Mouse (Mus musculus) limb, embryonic 15.5 days (tissue): ENCODE results near the gene Gucy2d. TPM values are rescaled to one million over a fixed set of nuclear protein-coding genes. Genes with fewer than 3 reads are reported as not detected.

Experiments used
- ATAC-seq: fragments of 200-750 bp; cut with Nextera tagmentation; 2 replicates; pipeline ENCODE4 v1.8.0; 2017; ENCODE audit warnings: low read depth, moderate TSS enrichment; ENCODE audit not compliant: insufficient number of reproducible peaks, low FRiP score, low TSS enrichment
- H3K27ac ChIP-seq: fragments of 300-500 bp; sonication (generic); 2 replicates; pipeline ENCODE4 v1.5.1; 2015; ENCODE audit warnings: moderate library complexity, mild to moderate bottlenecking, inconsistent platforms
- H3K27me3 ChIP-seq: fragments of 300-500 bp; sonication (generic); 2 replicates; pipeline ENCODE4 v1.6.1; 2015; ENCODE audit warnings: inconsistent platforms
- H3K36me3 ChIP-seq: fragments of 300-500 bp; sonication (generic); 2 replicates; pipeline ENCODE4 v1.6.1; 2015; ENCODE audit warnings: inconsistent platforms
- H3K4me1 ChIP-seq: fragments of 300-500 bp; sonication (generic); 2 replicates; pipeline ENCODE4 v1.6.1; 2015; ENCODE audit warnings: inconsistent platforms
- H3K4me2 ChIP-seq: fragments of 300-500 bp; sonication (generic); 2 replicates; pipeline ENCODE4 v1.6.1; 2015; ENCODE audit warnings: mild to moderate bottlenecking, inconsistent platforms
- H3K4me3 ChIP-seq: fragments of 300-500 bp; sonication (generic); 2 replicates; pipeline ENCODE4 v1.5.1; 2015; ENCODE audit warnings: mild to moderate bottlenecking, inconsistent platforms
- H3K9ac ChIP-seq: fragments of 300-500 bp; sonication (generic); 2 replicates; pipeline ENCODE4 v1.6.1; 2015; ENCODE audit warnings: inconsistent platforms
- H3K9me3 ChIP-seq: fragments of 300-500 bp; sonication (generic); 2 replicates; pipeline ENCODE4 v1.6.1; 2016; ENCODE audit warnings: inconsistent platforms
- WGBS: fragments of 180-500 bp; shearing (Covaris S2); methylation state at CpG from one replicate; pipeline ENCODE4 v1.1.7; 2015; 5-methylcytosine and 5-hydroxymethylcytosine counted together
- polyA plus RNA-seq: library from polyadenylated mRNA; unstranded; fragments of >200 nt; fragmentation: Nextera tagmentation; extraction: Ambion mirVana; gene quantifications from 2 replicates; pipeline ENCODE4 v1.2.1, GENCODE M21; 2015

The Gucy2d gene
- polyA plus RNA-seq, 1 experiment from 2014 or later: not detected

DNA sequence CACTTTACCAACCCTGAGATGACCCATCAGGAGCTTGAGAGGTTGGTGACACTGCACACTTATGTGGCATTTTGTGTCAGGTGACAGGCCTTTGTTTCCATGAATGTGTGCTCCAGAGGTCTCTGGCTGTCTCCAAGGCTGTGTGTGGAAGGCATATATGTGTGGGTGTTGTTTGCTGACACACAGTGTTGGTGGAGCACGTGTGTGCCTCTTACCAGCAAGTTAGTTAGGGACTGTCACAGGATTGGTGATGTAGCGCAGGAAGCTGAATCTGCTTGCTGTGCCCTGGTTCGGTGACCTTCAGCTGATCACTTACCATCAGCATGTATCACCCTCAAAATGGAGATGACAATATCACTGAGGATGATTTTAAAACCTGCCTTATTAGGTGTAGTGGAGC is 44.7 kb downstream of the Gucy2d start:
- H3K9me3 ChIP-seq: no peaks in the 10 kb centered on the region
- peaks cover 42% of the 10 kb centered on the region for H3K4me1 ChIP-seq
- peaks cover 13% of the 10 kb centered on the region for H3K27me3 ChIP-seq
- H3K9ac ChIP-seq: no peak overlapping the region
- WGBS: 83% methylated on average over 3 of the region's 3 CpGs
- H3K27ac ChIP-seq: no peak overlapping the region
- no peak overlapping the region for H3K4me3 ChIP-seq
- H3K4me2 ChIP-seq: no peak overlapping the region
- no peak for ATAC-seq
- H3K36me3 ChIP-seq: no peaks in the 10 kb centered on the region

DNA sequence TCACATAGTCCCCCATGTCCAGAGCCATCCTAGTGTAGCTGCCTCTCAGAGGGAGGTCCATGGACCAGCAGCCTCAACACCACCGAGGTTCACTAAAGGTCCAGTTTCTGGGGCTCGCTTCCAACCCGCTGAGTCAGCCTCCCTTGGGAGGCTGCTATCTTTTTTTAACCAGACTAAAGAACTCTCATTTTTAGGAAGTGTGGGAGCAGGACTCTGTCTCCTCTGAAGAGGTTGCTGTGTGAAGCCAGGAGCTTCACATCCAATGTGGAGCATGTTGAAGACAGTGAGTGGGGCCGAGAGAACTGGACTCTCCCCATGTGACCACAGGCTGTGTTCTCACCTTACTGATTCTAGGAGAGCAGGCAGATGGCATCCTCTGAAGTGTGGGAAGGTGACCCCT is 45.3 kb downstream of the Gucy2d start:
- H3K4me3 ChIP-seq: no peak overlapping the region
- no peaks in the 10 kb centered on the region for H3K9me3 ChIP-seq
- WGBS: 79% methylated on average over 4 of the region's 4 CpGs
- no peak overlapping the region for H3K9ac ChIP-seq
- no peak overlapping the region for H3K4me2 ChIP-seq
- ATAC-seq: no peak
- H3K4me1 ChIP-seq: peaks cover 48% of the 10 kb centered on the region
- H3K36me3 ChIP-seq: no peaks in the 10 kb centered on the region
- 0 out of 2 replicates have a peak, but pooled peaks cover 9% of the 10 kb centered on the region for H3K27me3 ChIP-seq
- no peak overlapping the region for H3K27ac ChIP-seq

DNA sequence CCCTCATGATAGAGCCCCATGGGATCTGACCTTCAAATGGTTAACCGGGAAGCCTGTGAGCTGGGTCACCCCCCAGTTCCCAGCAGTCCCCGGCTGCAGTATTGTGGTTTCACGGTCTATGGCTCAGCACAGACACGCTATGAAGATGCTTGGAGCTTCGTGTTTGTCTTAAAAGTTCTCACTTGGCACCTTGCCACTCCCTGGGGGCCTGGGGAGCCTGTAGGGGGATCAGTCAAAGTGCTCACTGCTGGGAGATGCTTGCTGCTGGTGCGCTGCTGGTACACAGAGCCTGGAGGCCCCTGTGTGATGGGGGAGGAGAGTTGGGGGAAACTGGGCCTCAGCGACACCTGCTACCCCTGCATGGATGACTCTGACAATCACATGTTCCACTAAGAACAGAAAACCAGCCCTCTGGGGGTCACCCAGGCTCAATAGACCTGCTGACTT is 46.3 kb downstream of the Gucy2d start:
- no peak overlapping the region for H3K4me2 ChIP-seq
- no peak overlapping the region for H3K27ac ChIP-seq
- peaks cover 50% of the 10 kb centered on the region for H3K4me1 ChIP-seq
- H3K36me3 ChIP-seq: no peaks in the 10 kb centered on the region
- no peak for ATAC-seq
- 49% methylated on average over 7 of the region's 7 CpGs for WGBS
- no peaks in the 10 kb centered on the region for H3K9me3 ChIP-seq
- H3K4me3 ChIP-seq: no peak overlapping the region
- H3K9ac ChIP-seq: no peak overlapping the region
- H3K27me3 ChIP-seq: 0 out of 2 replicates have a peak, but pooled peaks cover 17% of the 10 kb centered on the region

DNA sequence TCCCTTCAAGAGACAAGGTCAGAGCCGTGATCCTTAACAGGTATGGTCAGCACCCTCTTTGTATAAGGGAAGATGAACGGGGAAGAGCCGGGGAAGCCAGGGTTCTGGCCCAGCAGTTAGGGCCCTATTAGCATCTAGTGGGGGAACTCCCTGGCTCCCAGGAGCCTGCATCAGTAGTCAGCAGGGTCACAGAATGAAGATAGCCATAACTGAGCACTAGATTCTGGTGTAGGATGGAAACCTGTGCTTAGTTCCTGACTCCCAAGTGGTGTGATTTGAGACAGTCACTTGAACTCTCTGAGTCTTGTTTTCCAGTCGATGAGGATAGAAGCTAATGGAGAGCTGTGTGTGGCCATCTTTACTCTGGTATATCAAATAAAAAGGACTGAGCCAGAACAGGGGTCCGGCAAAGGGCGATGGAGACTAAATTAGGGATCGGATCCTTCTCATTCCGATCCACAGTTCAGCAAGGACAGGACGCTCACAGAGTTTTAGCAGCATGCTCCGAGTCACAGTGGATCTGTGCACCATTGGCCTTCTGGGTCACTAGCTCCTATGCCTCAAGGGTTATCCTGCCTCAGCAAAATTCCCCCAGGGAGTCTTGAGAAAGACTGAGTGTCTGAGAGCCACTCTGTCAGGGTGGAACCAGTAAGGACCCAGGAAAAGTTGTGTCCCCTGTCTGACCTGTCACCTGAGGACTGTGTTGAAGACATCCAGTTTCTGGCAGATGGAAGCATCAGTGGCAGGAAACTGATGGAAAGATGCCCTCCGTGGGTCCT is 47.2 kb downstream of the Gucy2d start:
- no peaks in the 10 kb centered on the region for H3K9me3 ChIP-seq
- no peak for ATAC-seq
- 88% methylated on average over 11 of the region's 11 CpGs for WGBS
- H3K4me1 ChIP-seq: peaks cover 44% of the 10 kb centered on the region
- no peak overlapping the region for H3K4me2 ChIP-seq
- H3K9ac ChIP-seq: no peak overlapping the region
- H3K27me3 ChIP-seq: 0 out of 2 replicates have a peak, but pooled peaks cover 17% of the 10 kb centered on the region
- no peak overlapping the region for H3K27ac ChIP-seq
- no peak overlapping the region for H3K4me3 ChIP-seq
- no peaks in the 10 kb centered on the region for H3K36me3 ChIP-seq

DNA sequence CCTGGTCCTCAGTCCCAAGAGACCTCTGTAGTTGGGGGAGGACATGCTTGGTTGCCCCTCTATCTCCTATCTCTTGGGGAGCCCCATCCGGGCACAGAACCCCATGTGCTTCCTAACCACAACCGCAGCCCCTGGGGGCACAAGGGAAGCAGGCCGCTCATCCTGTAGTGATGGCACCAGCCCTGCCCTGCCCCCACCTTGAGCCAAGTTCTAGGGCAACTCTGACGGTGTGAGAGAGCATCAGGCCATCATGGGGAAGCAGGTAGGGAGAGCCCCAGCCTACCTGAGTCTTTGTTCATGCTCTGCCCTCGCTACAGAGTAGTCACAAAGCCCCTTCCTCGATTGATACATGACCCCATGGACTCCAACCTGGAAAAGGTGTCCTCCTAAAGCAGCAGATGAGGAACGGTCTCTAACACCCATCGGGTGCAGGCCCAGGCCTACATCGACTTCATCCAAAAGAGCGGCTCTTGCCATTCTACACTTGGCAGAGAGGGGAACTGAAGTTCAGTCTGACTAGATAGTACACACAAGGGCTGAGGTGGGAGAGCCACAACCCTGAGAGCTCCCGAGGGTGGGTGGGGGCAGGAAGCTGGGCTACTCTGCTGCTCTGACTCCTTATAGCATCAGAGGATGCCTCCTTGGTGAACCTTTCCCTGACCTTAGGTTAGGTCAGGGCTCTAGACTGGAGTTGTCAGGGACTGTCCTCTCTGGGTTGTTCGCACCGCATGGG is 48.3 kb downstream of the Gucy2d start:
- WGBS: 86% methylated on average over 13 of the region's 13 CpGs
- peaks cover 40% of the 10 kb centered on the region for H3K4me1 ChIP-seq
- H3K27me3 ChIP-seq: 0 out of 2 replicates have a peak, but pooled peaks cover 17% of the 10 kb centered on the region
- no peaks in the 10 kb centered on the region for H3K36me3 ChIP-seq
- no peaks in the 10 kb centered on the region for H3K9me3 ChIP-seq
- H3K27ac ChIP-seq: no peak overlapping the region
- no peak overlapping the region for H3K9ac ChIP-seq
- no peak overlapping the region for H3K4me3 ChIP-seq
- no peak overlapping the region for H3K4me2 ChIP-seq
- ATAC-seq: no peak

DNA sequence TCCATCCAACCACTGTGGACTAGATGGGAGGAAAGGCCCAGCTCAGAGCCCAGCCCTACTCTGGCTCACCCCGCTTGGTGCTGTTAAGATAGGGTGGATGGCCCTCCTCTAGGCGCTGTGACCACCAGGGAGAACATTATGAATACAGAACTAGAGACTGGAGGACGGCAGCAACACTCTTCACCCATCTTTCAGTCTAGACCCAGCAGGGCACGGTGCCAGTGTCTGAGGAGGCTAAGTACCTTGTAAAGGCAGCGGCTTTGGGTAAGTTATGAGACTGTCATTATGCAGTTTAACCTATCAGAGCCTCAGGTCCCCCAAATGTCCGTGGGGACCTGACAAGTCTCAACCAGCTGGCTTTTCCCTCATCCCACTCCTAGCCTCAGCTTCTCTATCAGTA is 48.9 kb downstream of the Gucy2d start, which contains the start of gene Lrrc32:
Gene Lrrc32 (plus strand): TSS at position 153 of the 400 bp plus-strand sequence.
- Histone ChIP-seq H3K27ac (no peak within 1 kb of the TSS), H3K9me3 (no peaks in the 10 kb centered on the region), H3K36me3 (no peaks in the 10 kb centered on the region), H3K27me3 (0 out of 2 replicates have a peak, but pooled peaks cover 17% of the 10 kb centered on the region), H3K4me3 (peak within 1 kb of the TSS; percentile 54), H3K4me2 (peak within 1 kb of the TSS; percentile 93), H3K9ac (peak within 1 kb of the TSS; percentile 41), H3K4me1 (peaks cover 44% of the 10 kb centered on the region)
- ATAC-seq: no peak
- 40% methylated on average over 6 of the region's 6 CpGs for WGBS

DNA sequence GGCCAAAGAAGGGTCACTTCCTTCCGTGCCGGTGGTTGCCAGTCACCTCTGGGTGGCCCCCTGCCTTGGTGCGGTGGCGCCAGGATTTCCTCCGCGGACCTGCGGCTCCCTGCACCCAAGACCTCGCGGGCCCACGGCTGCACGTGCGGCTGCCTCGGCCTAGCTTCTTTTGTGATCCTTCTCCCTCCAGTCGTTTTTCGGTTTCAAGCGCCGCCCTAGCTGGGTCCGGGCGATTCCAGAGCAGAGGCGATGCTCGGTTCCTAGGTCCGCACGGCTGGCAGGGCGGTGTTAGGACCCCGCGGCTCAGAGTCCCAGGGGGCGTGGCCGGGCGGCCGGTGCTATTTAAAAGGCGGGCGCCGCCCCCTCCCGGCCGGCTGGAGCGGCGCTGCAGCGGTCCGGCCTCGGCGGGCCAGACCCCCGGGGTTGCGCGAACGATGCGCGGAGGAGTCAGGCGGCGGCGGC is 49.4 kb downstream of the Gucy2d start:
- no peaks in the 10 kb centered on the region for H3K9me3 ChIP-seq
- peak overlapping the region; percentile 54 for H3K4me3 ChIP-seq
- ATAC-seq: peak; percentile 66
- 1% methylated on average over 44 of the region's 50 CpGs for WGBS
- H3K27me3 ChIP-seq: 0 out of 2 replicates have a peak, but pooled peaks cover 17% of the 10 kb centered on the region
- no peaks in the 10 kb centered on the region for H3K36me3 ChIP-seq
- peaks cover 44% of the 10 kb centered on the region for H3K4me1 ChIP-seq
- no peak overlapping the region for H3K27ac ChIP-seq
- peak overlapping the region; percentile 41 for H3K9ac ChIP-seq
- H3K4me2 ChIP-seq: peak overlapping the region; percentile 93

DNA sequence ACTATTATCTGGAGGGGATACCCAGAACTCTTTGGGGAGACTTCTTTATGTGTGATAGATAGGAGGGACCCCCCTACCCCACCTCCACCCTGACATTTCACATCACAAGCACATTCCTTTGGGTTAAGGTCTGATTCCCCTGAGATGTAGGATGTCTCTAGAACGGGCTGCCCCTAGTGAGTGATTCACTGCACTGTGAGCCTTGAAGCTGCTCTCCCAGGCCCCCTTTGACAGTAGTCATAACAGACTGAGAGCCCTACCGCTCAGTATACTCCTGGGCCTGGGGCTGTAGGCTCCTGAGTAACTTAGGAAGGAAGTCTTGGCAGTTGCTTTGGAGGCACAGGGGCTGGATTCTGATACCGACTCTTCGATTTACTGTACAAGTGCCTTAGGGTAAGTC is 50.1 kb downstream of the Gucy2d start:
- no peak for ATAC-seq
- H3K27me3 ChIP-seq: 0 out of 2 replicates have a peak, but pooled peaks cover 17% of the 10 kb centered on the region
- H3K9me3 ChIP-seq: no peaks in the 10 kb centered on the region
- peaks cover 44% of the 10 kb centered on the region for H3K4me1 ChIP-seq
- WGBS: 35% methylated on average over 4 of the region's 4 CpGs
- H3K4me3 ChIP-seq: peak overlapping the region; percentile 54
- no peaks in the 10 kb centered on the region for H3K36me3 ChIP-seq
- no peak overlapping the region for H3K27ac ChIP-seq
- H3K9ac ChIP-seq: no peak overlapping the region
- H3K4me2 ChIP-seq: peak overlapping the region; percentile 93

DNA sequence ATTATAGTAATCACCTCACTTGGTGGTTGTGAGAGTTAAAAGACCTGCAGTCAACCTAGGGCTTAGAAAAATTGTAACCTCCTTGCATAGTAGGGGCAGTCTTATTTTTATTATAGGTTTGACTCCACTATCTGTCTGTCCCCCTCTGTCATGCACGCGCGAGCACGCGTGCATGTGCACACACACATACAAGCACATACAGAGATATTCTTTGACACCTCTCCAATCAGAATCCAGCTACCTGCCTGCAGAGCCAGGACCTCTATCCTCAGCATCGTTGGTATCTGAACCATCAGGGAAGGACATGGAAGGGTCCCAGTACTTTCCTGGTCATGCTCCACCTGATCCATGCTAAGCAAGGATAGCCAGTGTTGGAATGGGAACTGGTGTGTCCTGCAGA is 50.7 kb downstream of the Gucy2d start:
- 94% methylated on average over 6 of the region's 6 CpGs for WGBS
- 0 out of 2 replicates have a peak, but pooled peaks cover 17% of the 10 kb centered on the region for H3K27me3 ChIP-seq

DNA sequence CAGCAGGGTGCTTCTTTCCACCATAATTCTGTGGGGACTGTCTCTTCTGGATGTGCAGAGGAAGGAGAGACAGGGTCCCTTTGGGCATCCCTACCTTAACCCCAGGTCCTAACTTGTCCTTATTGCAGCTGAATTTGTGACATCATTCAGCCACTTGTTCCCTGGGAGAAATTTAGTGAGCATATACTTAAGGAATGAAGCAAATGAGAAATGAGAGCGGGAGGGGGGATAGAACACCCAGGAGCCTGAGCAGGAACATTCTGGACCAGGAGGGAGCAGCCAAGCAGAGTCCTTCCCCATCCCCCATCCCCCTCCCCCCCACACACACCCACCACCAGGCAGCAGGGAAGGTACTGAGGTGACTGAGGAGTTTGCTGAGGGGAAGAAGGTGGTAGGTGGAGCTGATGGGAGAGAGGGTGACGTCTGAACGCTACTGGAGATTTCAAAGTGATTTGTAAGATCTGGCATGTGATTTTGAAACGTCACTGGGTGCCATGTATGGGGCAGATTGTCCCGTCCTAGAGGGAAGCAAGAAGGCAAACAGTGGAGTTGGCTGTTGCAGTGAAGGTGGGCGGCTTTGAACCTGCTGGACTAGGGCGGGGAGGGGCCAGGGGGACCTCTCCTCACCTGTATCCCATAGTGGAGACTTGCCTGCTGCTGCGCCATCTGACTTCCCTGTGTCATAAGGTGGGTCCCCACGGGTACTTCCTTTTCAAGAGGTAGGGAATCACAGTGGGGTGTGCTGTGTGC is 51.4 kb downstream of the Gucy2d start:
- H3K9me3 ChIP-seq: no peaks in the 10 kb centered on the region
- H3K27ac ChIP-seq: no peak overlapping the region
- H3K4me1 ChIP-seq: peaks cover 49% of the 10 kb centered on the region
- 64% methylated on average over 9 of the region's 9 CpGs for WGBS
- no peak overlapping the region; the same call in 1 of the 2 replicates for H3K4me3 ChIP-seq
- H3K4me2 ChIP-seq: 0 out of 2 replicates have a peak overlapping the region, but pooled peaks have one; percentile 93
- no peak overlapping the region for H3K9ac ChIP-seq
- no peaks in the 10 kb centered on the region for H3K36me3 ChIP-seq
- ATAC-seq: no peak
- 0 out of 2 replicates have a peak, but pooled peaks cover 17% of the 10 kb centered on the region for H3K27me3 ChIP-seq

More for the DNA sequence above, 50.7 kb downstream of the Gucy2d start:
- ATAC-seq: no peak
- Histone ChIP-seq H3K4me3 (peak overlapping the region; percentile 54), H3K27ac (no peak overlapping the region), H3K4me2 (peak overlapping the region; percentile 93), H3K9ac (no peak overlapping the region), H3K9me3 (no peaks in the 10 kb centered on the region), H3K36me3 (no peaks in the 10 kb centered on the region), H3K4me1 (peaks cover 45% of the 10 kb centered on the region)

DNA sequence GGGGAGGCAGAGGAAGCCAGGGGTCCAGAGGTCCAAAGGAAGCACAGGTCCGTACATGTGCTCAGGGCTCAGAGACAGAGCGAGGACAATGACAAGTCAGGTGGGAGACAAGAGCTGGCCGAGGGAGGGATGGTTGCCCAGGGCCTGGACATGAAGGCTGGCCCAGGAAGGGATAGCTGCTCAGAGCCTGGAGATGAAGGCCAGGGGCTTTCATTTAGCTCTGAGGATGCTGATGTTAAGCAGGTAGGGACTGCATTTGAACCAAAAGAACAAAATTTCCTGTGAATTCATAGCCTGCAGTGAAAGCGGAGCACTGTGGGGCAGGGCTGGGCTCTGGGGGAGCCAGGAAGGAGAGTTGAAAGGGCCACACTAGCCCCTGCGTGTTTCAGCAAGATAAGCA is 52.1 kb downstream of the Gucy2d start:
- no peaks in the 10 kb centered on the region for H3K36me3 ChIP-seq
- 0 out of 2 replicates have a peak overlapping the region, but pooled peaks have one; percentile 12 for H3K4me2 ChIP-seq
- 74% methylated on average over 5 of the region's 5 CpGs for WGBS
- H3K27ac ChIP-seq: 0 out of 2 replicates have a peak overlapping the region, but pooled peaks have one; percentile 9
- 0 out of 2 replicates have a peak, but pooled peaks cover 17% of the 10 kb centered on the region for H3K27me3 ChIP-seq
- ATAC-seq: no peak
- H3K9ac ChIP-seq: no peak overlapping the region
- no peaks in the 10 kb centered on the region for H3K9me3 ChIP-seq
- H3K4me1 ChIP-seq: peaks cover 49% of the 10 kb centered on the region
- H3K4me3 ChIP-seq: no peak overlapping the region
